ENCODE assay signal across 17 mouse cellular contexts in the genomic region with DNA sequence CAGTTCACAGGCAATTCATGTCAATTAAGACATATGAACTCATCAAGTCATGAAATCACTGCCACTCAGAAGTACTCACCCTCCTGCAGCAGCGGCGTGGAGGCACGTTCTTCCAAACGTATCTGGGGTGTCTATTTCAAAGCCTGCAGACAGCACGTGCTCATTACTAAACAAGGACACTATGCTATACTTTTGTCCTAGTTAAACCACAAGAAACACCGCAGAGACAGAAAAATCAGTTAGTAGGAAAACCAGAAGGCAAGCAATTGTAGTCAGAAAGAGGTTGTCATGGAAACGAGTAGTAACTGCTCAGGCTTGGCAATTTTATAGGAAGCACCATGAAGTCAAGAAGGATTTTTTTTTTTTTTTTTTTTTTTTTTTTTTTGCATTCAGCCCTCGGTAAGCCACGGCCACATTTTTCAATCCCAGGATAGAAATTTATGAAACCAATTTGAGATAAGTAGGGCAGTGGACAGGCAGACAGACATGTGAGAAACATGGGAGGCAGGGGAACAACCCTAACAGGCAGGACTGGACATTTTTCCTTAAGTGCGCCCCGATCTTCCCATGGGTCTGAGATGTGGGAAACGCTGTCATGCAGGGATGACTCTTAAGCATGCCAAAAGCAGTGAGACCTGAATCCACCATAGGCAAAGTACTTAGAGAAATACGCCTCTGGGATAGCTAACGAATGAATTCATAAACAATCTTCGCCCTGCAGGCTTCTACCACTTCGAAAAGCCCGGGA.
DNase-seq lines count a peak whose midpoint lies in the region; ATAC-seq and TF ChIP-seq lines count a peak whose summit lies in the region.
"Had no signal": no experiment of that assay in that cellular context is flagged by ENCODE, and none has a peak within 500 bp of the region (broad histone marks: within the 10 kb centered on the region; RNA-seq: fewer than 3 reads in every experiment).

No protein-coding gene starts in this region.

- peak overlapping the region; percentile 74 for H3K4me3 ChIP-seq in testis, adult 2 months (ENCODE audit: control insufficient read depth, low read depth, low read length)
- no peak overlapping the region for H3K4me3 ChIP-seq in hindbrain, embryonic 16.5 days (ENCODE audit: low read length)
- H3K4me3 ChIP-seq: erythroblast, embryonic 14.5 days; megakaryocyte, embryonic 14.5 days had no signal

- WGBS in hindbrain, embryonic 16.5 days, result 44% methylated on average over 17 of the region's 17 CpGs

- ATAC-seq in frontal cortex, adult (ENCODE audit: low TSS enrichment), result peak; percentile 97
- peak; percentile 64; the same call in 1 of the 2 replicates for ATAC-seq in hindbrain, embryonic 16.5 days
- ATAC-seq in monocyte, adult 5-6 weeks (replicated peaks; ENCODE audit: insufficient number of reproducible peaks, low FRiP score, low TSS enrichment, poor library complexity, severe bottlenecking), result no peak
- ATAC-seq: liver, postnatal 0 days had no signal

- peaks cover 2% of the 10 kb centered on the region; the same call in 1 of the 2 replicates for H3K4me1 ChIP-seq in testis, adult 2 months (ENCODE audit: control insufficient read depth, insufficient read depth, low read length)
- H3K4me1 ChIP-seq in hindbrain, embryonic 16.5 days (ENCODE audit: control insufficient read depth, insufficient read depth, low read depth, low read length), result peaks cover 14% of the 10 kb centered on the region
- H3K4me1 ChIP-seq: megakaryocyte, embryonic 14.5 days had no signal

- no peak for DNase-seq in frontal cortex, postnatal 14 days (ENCODE audit: low spot score in 2 of 2)
- DNase-seq in testis, postnatal 10 days (ENCODE audit: low spot score), result no peak
- DNase-seq in spleen, adult 18-20 months, result no peak
- no peak for DNase-seq in urinary bladder, postnatal 14 days (ENCODE audit: low spot score)
- DNase-seq: cerebellum, postnatal 25 days; gastrocnemius, postnatal 25 days; heart, postnatal 10 days; kidney, adult 9 months; liver, postnatal 0 days; thymus, adult 2 months had no signal

- H3K9me3 ChIP-seq in hindbrain, embryonic 16.5 days (ENCODE audit: control insufficient read depth, low read length), result no peaks in the 10 kb centered on the region
- H3K9me3 ChIP-seq: G1E; megakaryocyte, embryonic 14.5 days had no signal

- no peak for TF ChIP-seq POLR2A in testis, adult 2 months (IDR thresholded peaks at IDR 0.05; ENCODE audit: control insufficient read depth, low read depth, low read length)

- H3K4me2 ChIP-seq in hindbrain, embryonic 16.5 days (ENCODE audit: low read length), result peak overlapping the region; percentile 28

- H3K27ac ChIP-seq in testis, adult 2 months (ENCODE audit: control insufficient read depth, insufficient read depth, low read depth, low read length), result no peak overlapping the region
- peak overlapping the region; percentile 72 for H3K27ac ChIP-seq in hindbrain, embryonic 16.5 days (ENCODE audit: low read depth, low read length)

- H3K36me3 ChIP-seq in testis, adult 2 months (ENCODE audit: control insufficient read depth, insufficient read depth, low read length), result no peaks in the 10 kb centered on the region
- H3K36me3 ChIP-seq in hindbrain, embryonic 16.5 days (ENCODE audit: control insufficient read depth, insufficient read depth, low read length), result no peaks in the 10 kb centered on the region; the same call in 1 of the 2 replicates
- H3K36me3 ChIP-seq: G1E had no signal

- H3K9ac ChIP-seq in hindbrain, embryonic 16.5 days (ENCODE audit: low read depth, low read length), result peak overlapping the region; percentile 27
- H3K9ac ChIP-seq: liver, postnatal 0 days had no signal

- no peaks in the 10 kb centered on the region for H3K27me3 ChIP-seq in testis, adult 2 months (ENCODE audit: control insufficient read depth, insufficient read depth, low read length)
- H3K27me3 ChIP-seq in hindbrain, embryonic 16.5 days (replicated peaks; ENCODE audit: control insufficient read depth, insufficient read depth, low read length), result no peaks in the 10 kb centered on the region
- H3K27me3 ChIP-seq: megakaryocyte, embryonic 14.5 days had no signal

- no peak for TF ChIP-seq CTCF in testis, adult 2 months (IDR thresholded peaks at IDR 0.05; ENCODE audit: control insufficient read depth, insufficient read depth, insufficient replicate concordance, low read depth, low read length)
